Mouse (Mus musculus) c-Kit-negative CD71-positive TER-119-positive erythroid progenitor cells, embryonic 14.5 days (primary cell): ENCODE measurements around the gene Pus7l.

Experiments
- DNase-seq: peaks from one replicate; pipeline ENCODE4 v3.0.0-alpha.2; 2013; ENCODE audit warnings: low read depth, low spot score

The Pus7l gene

DNA sequence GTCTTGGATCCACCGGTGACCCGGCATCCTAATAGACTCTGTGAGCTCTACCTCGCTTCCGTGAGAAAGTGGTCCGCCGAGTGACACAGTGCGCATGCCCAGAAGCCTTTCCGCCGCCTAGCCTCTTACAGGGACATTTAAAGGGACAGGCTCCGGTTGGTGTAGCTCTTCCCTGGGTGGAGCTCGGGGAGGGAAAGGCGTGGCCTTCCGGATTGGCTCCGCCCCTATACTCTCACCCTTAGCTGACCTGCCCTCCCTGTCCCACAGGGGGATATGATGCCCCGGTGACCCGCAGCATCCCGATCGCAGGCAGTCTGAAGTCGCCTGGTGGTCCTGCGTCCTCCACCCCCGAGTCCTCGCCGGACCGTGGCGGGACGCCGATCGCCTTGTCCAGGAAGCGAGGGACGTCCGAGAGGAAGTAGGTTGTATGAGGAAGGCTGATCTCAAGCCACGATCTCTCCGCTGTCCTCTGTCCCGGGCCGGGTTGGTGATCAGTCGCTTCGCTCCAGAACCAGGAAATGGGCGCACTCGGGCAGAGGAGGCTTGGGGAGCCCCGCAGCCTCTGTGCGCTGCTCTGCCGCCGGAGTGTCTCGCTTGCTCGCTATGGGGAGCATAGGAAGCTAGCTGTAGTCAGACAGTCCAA, at the start of gene Pus7l, which contains the start of gene Irak4:
Gene Pus7l, minus strand, starts transcription at position 139 of the 643 bp plus-strand sequence.
Gene Irak4, plus strand, starts transcription at position 235 of the 643 bp plus-strand sequence.
- peak; percentile 86 for DNase-seq

DNA sequence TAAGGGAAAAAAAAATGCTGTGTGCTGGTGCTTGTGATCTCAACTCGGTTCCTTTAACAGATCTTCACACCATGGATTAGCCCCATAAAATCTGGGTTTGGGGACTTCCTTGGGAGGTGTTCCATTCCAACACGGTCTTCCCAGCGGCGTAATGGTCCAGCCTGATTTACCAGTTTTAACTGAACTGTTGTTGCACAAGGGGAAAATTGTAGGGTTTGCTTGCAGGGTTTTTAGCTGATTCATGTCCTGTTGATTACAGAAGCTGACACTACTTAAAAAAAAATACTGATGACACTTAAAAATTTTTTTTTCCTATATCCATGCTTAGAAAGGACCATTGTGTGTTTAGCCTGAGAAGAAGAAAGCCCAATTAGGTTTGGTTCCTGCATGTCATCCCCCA, 48.0 kb upstream of the Pus7l start:
- DNase-seq, result no peak

DNA sequence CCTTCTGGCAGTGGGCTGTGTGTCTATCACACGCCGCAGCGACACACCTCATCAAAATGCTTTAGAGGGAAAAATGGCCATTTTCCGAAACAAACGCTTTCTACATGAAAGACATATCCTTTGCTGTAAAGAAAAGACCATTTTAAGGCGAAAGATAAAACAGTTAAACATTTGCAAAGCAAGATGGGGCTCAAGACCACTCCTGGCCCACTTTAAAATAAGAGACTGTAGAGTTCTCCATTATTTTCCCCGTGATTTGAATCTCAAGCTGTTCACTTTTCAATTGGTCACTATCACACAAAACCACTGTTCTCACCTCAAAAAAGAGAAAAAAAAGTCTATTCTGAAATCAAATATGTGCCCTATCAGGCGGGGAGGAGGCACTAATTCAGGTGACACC, 46.7 kb upstream of the Pus7l start:
- DNase-seq, result no peak

GRCm38 (mm10) chr15:94589219-94590075, 46.1 kb upstream of the Pus7l start, which contains the start of gene Twf1:
TSS of gene Twf1 (minus strand) at chr15:94589889.
- DNase-seq, result peak; percentile 93

DNA sequence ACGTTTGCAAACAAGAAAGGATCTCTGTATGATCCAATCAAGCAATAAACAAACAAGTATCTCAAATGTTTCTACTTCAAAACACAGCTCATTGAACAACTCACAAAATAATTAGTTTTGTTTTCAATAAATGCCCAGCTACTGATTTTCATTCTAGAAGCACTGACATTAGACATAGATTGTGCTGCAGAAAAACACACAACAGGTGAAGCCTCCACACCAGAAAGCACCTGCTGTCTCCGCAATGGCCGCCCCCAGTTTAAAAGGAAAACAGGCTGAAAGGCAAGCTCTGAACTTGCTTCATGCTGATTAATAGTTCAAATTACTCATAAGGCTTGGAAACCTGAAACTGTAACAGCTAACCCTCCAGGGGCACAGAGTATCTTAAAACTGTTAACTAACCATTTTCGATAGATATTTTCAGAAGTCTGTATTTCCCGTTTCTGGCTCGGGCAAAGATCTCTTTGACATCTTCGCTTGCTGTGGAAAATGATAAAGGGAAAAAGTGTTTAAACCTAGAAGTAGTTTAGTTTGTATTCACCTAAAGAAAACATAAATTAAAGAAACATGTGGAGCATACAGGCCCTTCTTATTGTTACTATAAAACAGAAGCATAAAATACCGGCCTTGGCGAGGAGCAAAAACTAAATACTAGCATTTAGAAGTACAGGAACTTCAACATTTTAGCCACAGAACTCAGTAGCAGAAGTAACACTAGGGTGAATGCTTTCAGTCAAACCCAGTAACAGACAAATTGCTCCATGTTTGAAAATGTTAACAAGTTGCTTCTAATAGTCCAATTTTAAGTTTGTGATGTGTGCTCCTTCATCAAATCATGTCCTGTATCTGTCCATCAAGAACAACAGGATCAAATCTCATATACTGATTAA, 44.7 kb upstream of the Pus7l start:
- DNase-seq, result no peak

DNA sequence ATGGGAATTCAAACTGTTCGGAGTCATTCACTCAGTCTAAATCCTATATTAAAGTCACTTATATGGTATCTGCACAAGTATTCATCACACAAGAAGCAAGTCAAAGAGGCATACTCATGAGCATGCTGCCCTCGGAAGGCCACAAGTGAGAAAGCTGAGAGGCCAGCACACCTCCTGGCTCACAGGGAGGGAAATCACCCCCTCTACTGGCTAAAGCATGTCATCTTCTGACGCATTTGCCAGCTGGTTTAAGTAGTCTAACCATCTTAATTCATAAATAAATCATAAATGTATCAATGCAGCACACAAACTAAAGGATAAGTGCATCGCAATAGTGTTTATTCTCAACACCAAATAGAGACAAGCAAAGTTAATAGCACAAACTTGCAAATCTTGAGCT, 41.4 kb upstream of the Pus7l start:
- DNase-seq, result no peak

DNA sequence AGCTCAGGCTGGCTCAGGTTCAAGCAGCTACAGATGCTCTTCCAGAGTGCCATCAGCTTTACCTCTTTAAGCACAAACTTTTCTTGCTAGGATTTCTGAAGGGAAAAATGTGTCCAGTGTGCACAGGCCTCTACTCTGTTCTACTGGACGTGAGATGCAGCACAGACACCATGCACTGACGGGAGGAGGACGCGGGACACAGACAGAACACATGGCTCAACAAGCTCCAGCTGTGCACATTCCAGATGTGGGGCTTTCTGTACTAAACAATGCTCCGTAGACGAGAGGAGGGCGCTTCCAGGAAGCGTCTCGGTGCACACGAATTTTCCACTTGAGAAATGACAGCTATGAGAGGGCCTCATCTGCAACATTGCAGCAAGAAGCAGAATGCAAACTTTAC, 39.8 kb upstream of the Pus7l start:
- no peak for DNase-seq

GRCm38 (mm10) chr15:94582000-94582593, 38.8 kb upstream of the Pus7l start:
- DNase-seq, result no peak

GRCm38 (mm10) chr15:94574566-94575268, 31.4 kb upstream of the Pus7l start:
- DNase-seq, result no peak

GRCm38 (mm10) chr15:94572746-94573145, 29.4 kb upstream of the Pus7l start:
- DNase-seq, result no peak

- no peak for DNase-seq
These were observed 28.2 kb upstream of the Pus7l start for GRCm38 (mm10) chr15:94571501-94571900.

DNA sequence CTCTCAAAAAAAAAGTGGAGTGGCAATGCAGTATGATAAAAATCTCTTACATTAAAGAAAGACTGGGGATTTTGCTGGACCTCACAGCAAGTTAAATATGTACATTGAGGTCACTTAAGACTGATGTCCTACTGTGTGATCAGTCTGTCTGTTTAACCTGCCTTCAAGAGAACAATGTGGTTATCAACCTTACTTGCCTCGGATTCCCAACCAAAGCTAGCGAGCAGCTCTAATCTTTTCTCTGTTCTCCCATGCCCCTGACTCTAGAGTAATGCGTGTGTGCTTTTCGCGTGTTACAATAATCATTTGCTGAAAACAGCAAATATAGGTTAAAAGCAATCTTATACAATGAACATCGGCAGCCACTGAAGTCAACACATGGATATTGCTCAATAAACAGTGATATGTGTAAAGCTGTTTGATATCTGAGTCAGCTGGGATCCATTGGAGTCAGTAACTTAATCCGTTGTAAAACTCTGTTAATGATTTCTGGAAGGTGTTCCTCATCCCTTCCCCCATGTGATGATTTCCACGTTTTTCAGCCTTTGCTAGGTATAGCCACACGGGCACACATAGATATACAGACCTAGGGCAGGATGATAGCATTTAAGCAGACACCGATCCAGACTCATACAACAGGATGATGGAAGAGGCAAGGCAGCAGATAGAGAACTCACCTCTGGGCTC, 25.3 kb upstream of the Pus7l start:
- DNase-seq, result no peak

GRCm38 (mm10) chr15:94565854-94566253, 22.5 kb upstream of the Pus7l start:
- DNase-seq, result no peak

GRCm38 (mm10) chr15:94564909-94565308, 21.6 kb upstream of the Pus7l start:
- no peak for DNase-seq

- DNase-seq, result no peak
These were observed 15.7 kb upstream of the Pus7l start for GRCm38 (mm10) chr15:94558895-94559656.

- DNase-seq, result peak; percentile 42
These were observed 14.1 kb upstream of the Pus7l start for GRCm38 (mm10) chr15:94557442-94557841.

DNA sequence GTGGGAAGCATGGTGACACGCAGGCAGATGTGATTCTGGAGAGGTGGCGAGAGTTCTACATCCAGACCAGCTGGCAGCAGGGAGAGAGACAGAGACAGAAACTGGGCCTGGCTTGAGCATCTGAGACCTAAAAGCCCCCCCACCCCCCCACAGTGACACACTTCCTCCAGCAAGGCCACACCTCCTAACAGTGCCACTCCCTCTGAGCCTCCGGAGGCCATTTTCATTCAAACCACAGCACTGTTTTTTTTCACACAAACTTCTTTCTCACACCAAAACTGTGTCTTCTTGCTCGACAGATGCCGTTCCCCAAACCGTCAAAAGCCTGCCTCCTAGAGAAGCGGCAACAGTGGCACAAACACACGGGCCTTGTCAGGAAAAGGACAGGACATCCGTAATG, 10.2 kb upstream of the Pus7l start:
- DNase-seq, result no peak

- DNase-seq, result no peak
These were observed 1.5 kb upstream of the Pus7l start for GRCm38 (mm10) chr15:94544844-94545243.

- DNase-seq, result no peak
These were observed 797 bp upstream of the Pus7l start for GRCm38 (mm10) chr15:94544052-94544636.
